Mouse (Mus musculus) CH12.LX (cell line): Measurements from ENCODE around the gene Slc4a4. TPM values are rescaled to one million over a fixed set of nuclear protein-coding genes. Genes with fewer than 3 reads are reported as not detected.

ENCODE experiments used
- DNase-seq: peaks from one replicate; pipeline ENCODE4 v3.0.0-alpha.2; 2013; ENCODE audit errors: extremely low read depth
- H3K27ac ChIP-seq: 2 replicates; pipeline ENCODE4 v1.5.1; 2012; ENCODE audit warnings: low read depth, mild to moderate bottlenecking, control low read depth, moderate library complexity; ENCODE audit not compliant: insufficient read depth
- H3K27me3 ChIP-seq: replicated peaks from 2 replicates; pipeline ENCODE3; 2012; ENCODE audit warnings: inconsistent platforms
- H3K36me3 ChIP-seq, 2 experiments: replicated peaks in 1 of 2; 2 replicates each; pipeline versions ENCODE3 to v1.6.1; 2012; ENCODE audit warnings: inconsistent platforms in 1 of 2, low read length in 1 of 2, mild to moderate bottlenecking in 1 of 2, mixed read lengths in 1 of 2, moderate library complexity in 1 of 2; ENCODE audit not compliant: control insufficient read depth in 1 of 2, insufficient read depth in 1 of 2
- H3K4me1 ChIP-seq, 2 experiments: 2 replicates each; pipeline ENCODE4 v1.6.1; 2012; ENCODE audit warnings: inconsistent platforms in 1 of 2, moderate library complexity in 1 of 2; ENCODE audit not compliant: insufficient read depth in 2 of 2, control insufficient read depth in 1 of 2
- H3K4me2 ChIP-seq: 2 replicates; pipeline ENCODE4 v1.6.1; 2012; ENCODE audit warnings: low read depth, mild to moderate bottlenecking, control low read depth; ENCODE audit not compliant: poor library complexity, insufficient read depth, severe bottlenecking
- H3K4me3 ChIP-seq, 3 experiments: fragments of 150-350 bp in 1 of 3; sonication (generic) in 1 of 3; replicated peaks in 1 of 3; 2 replicates each; pipeline versions ENCODE3 to v1.5.1; 2011 to 2012; ENCODE audit warnings: low read depth in 2 of 3, low read length in 2 of 3, mild to moderate bottlenecking in 2 of 3, moderate library complexity in 2 of 3, control low read depth in 1 of 3, improper control_type of control experiment in 1 of 3, inconsistent platforms in 1 of 3, mixed read lengths in 1 of 3; ENCODE audit not compliant: poor library complexity in 1 of 3
- H3K79me2 ChIP-seq: replicated peaks from 2 replicates; pipeline ENCODE4 v1.6.1; 2012; ENCODE audit warnings: mild to moderate bottlenecking, moderate library complexity; ENCODE audit not compliant: control insufficient read depth, poor library complexity, insufficient read depth, severe bottlenecking; ENCODE audit errors: extremely low read depth
- H3K9ac ChIP-seq: 2 replicates; pipeline ENCODE4 v1.6.1; 2012; ENCODE audit warnings: low read depth, mild to moderate bottlenecking, control low read depth, moderate library complexity; ENCODE audit not compliant: insufficient read depth
- H3K9me3 ChIP-seq: replicated peaks from 2 replicates; pipeline ENCODE3; 2012; ENCODE audit warnings: low read length, inconsistent platforms, mixed read lengths
- BHLHE40 ChIP-seq: IDR thresholded peaks from 2 replicates; pipeline ENCODE4 v1.6.1; 2011; ENCODE audit warnings: mild to moderate bottlenecking, low read depth, low read length, improper control_type of control experiment
- CHD1 ChIP-seq: IDR thresholded peaks from 2 replicates; pipeline ENCODE4 v1.6.1; 2012; ENCODE audit warnings: low read depth, low read length, improper control_type of control experiment, inconsistent platforms
- CHD2 ChIP-seq: IDR thresholded peaks from 2 replicates; pipeline ENCODE4 v1.6.1; 2011; ENCODE audit warnings: low read length, improper control_type of control experiment
- CTCF ChIP-seq, 2 experiments: IDR thresholded peaks in 1 of 2; conservative IDR thresholded peaks in 1 of 2; 2 replicates each; pipeline ENCODE4 v1.5.1; 2011 to 2012; ENCODE audit warnings: low read depth in 2 of 2, low read length in 2 of 2, improper control_type of control experiment in 1 of 2, inconsistent platforms in 1 of 2, mild to moderate bottlenecking in 1 of 2, moderate library complexity in 1 of 2
- E2F4 ChIP-seq: IDR thresholded peaks from 2 replicates; pipeline ENCODE4 v1.6.1; 2011; ENCODE audit warnings: low read depth, low read length, improper control_type of control experiment; ENCODE audit not compliant: insufficient replicate concordance
- ELF1 ChIP-seq: IDR thresholded peaks from 2 replicates; pipeline ENCODE4 v1.6.1; 2014; ENCODE audit warnings: low read depth, mild to moderate bottlenecking, inconsistent platforms, low read length, improper control_type of control experiment
- EP300 ChIP-seq: IDR thresholded peaks from 2 replicates; pipeline ENCODE4 v1.6.1; 2011; ENCODE audit warnings: low read length, improper control_type of control experiment
- ETS1 ChIP-seq: conservative IDR thresholded peaks from 2 replicates; pipeline ENCODE4 v1.6.1; 2012; ENCODE audit warnings: low read depth, mild to moderate bottlenecking, inconsistent platforms, low read length, improper control_type of control experiment, moderate library complexity
- GABPA ChIP-seq: IDR thresholded peaks from 2 replicates; pipeline ENCODE4 v1.6.1; 2012; ENCODE audit warnings: low read depth, low read length, improper control_type of control experiment, inconsistent platforms; ENCODE audit not compliant: insufficient replicate concordance
- IRF4 ChIP-seq: IDR thresholded peaks from 2 replicates; pipeline ENCODE4 v1.6.1; 2014; ENCODE audit warnings: low read depth, mild to moderate bottlenecking, inconsistent platforms, low read length, improper control_type of control experiment
- JUN ChIP-seq: IDR thresholded peaks from 2 replicates; pipeline ENCODE4 v1.6.1; 2011; ENCODE audit warnings: low read depth, mild to moderate bottlenecking, low read length, improper control_type of control experiment, moderate library complexity; ENCODE audit not compliant: insufficient read depth
- JUND ChIP-seq: conservative IDR thresholded peaks from 2 replicates; pipeline ENCODE4 v1.6.1; 2011; ENCODE audit warnings: low read depth, low read length, improper control_type of control experiment
- KAT2A ChIP-seq: IDR thresholded peaks from 2 replicates; pipeline ENCODE4 v1.6.1; 2012; ENCODE audit warnings: low read length, improper control_type of control experiment, inconsistent platforms; ENCODE audit not compliant: insufficient replicate concordance
- MAFK ChIP-seq: IDR thresholded peaks from 2 replicates; pipeline ENCODE4 v1.6.1; 2011; ENCODE audit warnings: low read length, improper control_type of control experiment; ENCODE audit not compliant: insufficient replicate concordance
- MAX ChIP-seq: IDR thresholded peaks from 2 replicates; pipeline ENCODE4 v1.6.1; 2011; ENCODE audit warnings: low read length, improper control_type of control experiment
- MAZ ChIP-seq: IDR thresholded peaks from 2 replicates; pipeline ENCODE4 v1.6.1; 2012; ENCODE audit warnings: low read depth, mild to moderate bottlenecking, inconsistent platforms, low read length, improper control_type of control experiment, moderate library complexity
- MEF2A ChIP-seq: IDR thresholded peaks from 2 replicates; pipeline ENCODE4 v1.6.1; 2014; ENCODE audit warnings: low read depth, mild to moderate bottlenecking, inconsistent platforms, low read length, improper control_type of control experiment, borderline replicate concordance
- MYC ChIP-seq: IDR thresholded peaks from 2 replicates; pipeline ENCODE4 v1.6.1; 2011; ENCODE audit warnings: low read depth, mild to moderate bottlenecking, improper control_type of control experiment, low read length
- NRF1 ChIP-seq: IDR thresholded peaks from 2 replicates; pipeline ENCODE4 v1.6.1; 2014; ENCODE audit warnings: low read depth, mild to moderate bottlenecking, inconsistent platforms, low read length, improper control_type of control experiment, moderate library complexity
- PAX5 ChIP-seq: IDR thresholded peaks from 2 replicates; pipeline ENCODE4 v1.6.1; 2012; ENCODE audit warnings: low read length, inconsistent platforms, mixed read lengths
- POLR2A ChIP-seq: IDR thresholded peaks from 2 replicates; pipeline ENCODE4 v1.6.1; 2011; ENCODE audit warnings: low read depth, mild to moderate bottlenecking, improper control_type of control experiment, low read length
- RAD21 ChIP-seq: IDR thresholded peaks from 2 replicates; pipeline ENCODE4 v1.6.1; 2011; ENCODE audit warnings: low read depth, mild to moderate bottlenecking, low read length, improper control_type of control experiment, moderate library complexity
- RCOR1 ChIP-seq: conservative IDR thresholded peaks from 2 replicates; pipeline ENCODE4 v1.6.1; 2012; ENCODE audit warnings: low read depth, mild to moderate bottlenecking, inconsistent platforms, low read length, improper control_type of control experiment
- SIN3A ChIP-seq: IDR thresholded peaks from 2 replicates; pipeline ENCODE4 v1.6.1; 2012; ENCODE audit warnings: low read length, improper control_type of control experiment, inconsistent platforms
- SMC3 ChIP-seq: IDR thresholded peaks from 2 replicates; pipeline ENCODE4 v1.6.1; 2011; ENCODE audit warnings: low read depth, low read length, improper control_type of control experiment
- TBP ChIP-seq: conservative IDR thresholded peaks from 2 replicates; pipeline ENCODE4 v1.6.1; 2011; ENCODE audit warnings: low read depth, low read length, improper control_type of control experiment
- UBTF ChIP-seq: IDR thresholded peaks from 2 replicates; pipeline ENCODE4 v1.6.1; 2012; ENCODE audit warnings: low read depth, mild to moderate bottlenecking, inconsistent platforms, low read length, improper control_type of control experiment, moderate library complexity
- USF1 ChIP-seq: IDR thresholded peaks from 2 replicates; pipeline ENCODE4 v1.6.1; 2014; ENCODE audit warnings: low read depth, mild to moderate bottlenecking, inconsistent platforms, low read length, improper control_type of control experiment
- ZC3H11A ChIP-seq: IDR thresholded peaks from 2 replicates; pipeline ENCODE4 v1.6.1; 2012; ENCODE audit warnings: low read depth, mild to moderate bottlenecking, inconsistent platforms, low read length, improper control_type of control experiment
- ZKSCAN1 ChIP-seq: IDR thresholded peaks from 2 replicates; pipeline ENCODE4 v1.6.1; 2012; ENCODE audit warnings: low read depth, inconsistent platforms, low read length, improper control_type of control experiment, borderline replicate concordance
- ZNF384 ChIP-seq: IDR thresholded peaks from 2 replicates; pipeline ENCODE4 v1.6.1; 2012; ENCODE audit warnings: low read depth, low read length, improper control_type of control experiment, inconsistent platforms
- dilution Hi-C: fragments of 300-500 bp; cut with MboI; formaldehyde crosslinking; loops from 2 replicates; pipeline ENCODE4 v1.14.3; 2020; ENCODE audit warnings: low sequenced_read_pairs; ENCODE audit not compliant: extremely low pct_unique_long_range_greater_than_20kb, extremely low pct_ligation_motif_present
- in situ Hi-C: fragments of 300-500 bp; cut with MboI; formaldehyde crosslinking; loops from 3 replicates; pipeline ENCODE4 v1.14.3; 2019; ENCODE audit warnings: low sequenced_read_pairs, low pct_ligation_motif_present, low pct_unique_long_range_greater_than_20kb, mixed read lengths
- polyA plus RNA-seq: library from polyadenylated mRNA; unstranded; fragments of >175 nt; gene quantifications from 2 replicates; pipeline ENCODE4 v1.2.1, GENCODE M21; 2012; ENCODE audit warnings: low read depth; ENCODE audit not compliant: insufficient read length
- total RNA-seq, 2 experiments: library from RNA; depleted of rRNA; stranded (reverse); fragments of 300-350 nt in 1 of 2; fragments of >200 nt in 1 of 2; gene quantifications; 2 replicates each; pipeline ENCODE4 v1.2.3; 2012 to 2014

Gene Slc4a4
- total and polyA plus RNA-seq, 3 experiments = not detected

DNA sequence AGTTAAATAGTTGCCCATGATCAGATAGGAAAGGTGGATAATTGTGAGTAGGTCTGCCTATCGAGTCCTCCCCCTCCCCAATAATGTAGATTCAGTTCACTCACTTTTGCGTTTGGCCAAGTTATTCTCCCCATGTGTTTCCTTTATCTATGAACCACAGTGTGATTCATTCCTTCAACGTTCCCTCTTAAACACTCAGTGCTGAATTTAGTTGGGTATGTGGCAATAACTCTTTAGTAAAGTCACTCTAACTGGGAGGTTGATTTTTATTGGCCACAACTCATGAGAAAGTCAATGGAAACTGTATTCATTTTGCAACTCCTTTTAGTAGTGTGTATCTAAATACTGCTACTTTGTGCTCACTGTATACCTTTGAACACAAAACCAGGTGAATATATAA lies 125.8 kb downstream of the Slc4a4 start:
- H3K4me2 ChIP-seq = no peak overlapping the region
- no peak for TF ChIP-seq SIN3A
- no peak for TF ChIP-seq USF1
- no peak for TF ChIP-seq JUND
- TF ChIP-seq POLR2A = no peak
- TF ChIP-seq ZKSCAN1 = no peak
- TF ChIP-seq GABPA = no peak
- no peak for TF ChIP-seq JUN
- no peak for TF ChIP-seq ELF1
- no peak for TF ChIP-seq TBP
- TF ChIP-seq MEF2A = no peak
- TF ChIP-seq MAFK = no peak
- no peak for TF ChIP-seq PAX5
- TF ChIP-seq EP300 = no peak
- TF ChIP-seq RAD21 = no peak
- TF ChIP-seq MYC = no peak
- no peak for TF ChIP-seq CTCF (conservative IDR thresholded peaks at IDR 0.05 in 1 of 2, IDR thresholded peaks at IDR 0.05 in 1 of 2; ENCODE audit: low read depth in 2 of 2, low read length in 2 of 2)
- no peak for TF ChIP-seq E2F4
- H3K79me2 ChIP-seq = no peaks in the 10 kb centered on the region
- no peaks in the 10 kb centered on the region for H3K36me3 ChIP-seq
- H3K9me3 ChIP-seq = no peaks in the 10 kb centered on the region
- no peak for DNase-seq
- in situ Hi-C loops = no loop called here
- no peaks in the 10 kb centered on the region for H3K27me3 ChIP-seq
- no peak overlapping the region for H3K4me3 ChIP-seq
- no peaks in the 10 kb centered on the region for H3K4me1 ChIP-seq
- no peak overlapping the region for H3K27ac ChIP-seq
- H3K9ac ChIP-seq = no peak overlapping the region
- dilution Hi-C loops = no loop called here

DNA sequence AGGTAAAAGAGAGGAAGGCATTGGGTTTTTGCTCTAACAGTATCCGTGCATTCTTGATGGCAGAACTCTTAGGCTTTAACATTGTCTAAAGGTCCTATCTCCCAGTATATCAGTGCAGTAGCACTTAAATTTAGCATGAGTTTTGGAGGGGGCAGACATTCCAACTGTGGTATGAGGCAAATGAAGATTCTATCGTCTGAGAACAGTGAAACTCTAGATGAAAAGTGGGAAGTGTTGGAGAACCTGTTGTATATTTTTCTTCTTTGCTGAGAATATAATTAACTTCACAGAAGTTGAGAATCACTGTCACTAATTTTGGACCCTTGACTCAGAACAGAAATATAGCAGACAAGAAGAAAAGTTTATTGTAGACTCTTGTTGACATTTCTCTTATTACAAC lies 128.2 kb downstream of the Slc4a4 start:
- no peak overlapping the region for H3K9ac ChIP-seq
- H3K36me3 ChIP-seq = no peaks in the 10 kb centered on the region
- H3K27ac ChIP-seq = no peak overlapping the region
- H3K4me2 ChIP-seq = no peak overlapping the region
- in situ Hi-C loops = no loop called here
- no peaks in the 10 kb centered on the region for H3K79me2 ChIP-seq
- no peak overlapping the region for H3K4me3 ChIP-seq
- H3K9me3 ChIP-seq = no peaks in the 10 kb centered on the region
- no peak for TF ChIP-seq ETS1
- TF ChIP-seq IRF4 = no peak
- no peak for TF ChIP-seq ZKSCAN1
- no peak for TF ChIP-seq CHD2
- TF ChIP-seq MAZ = no peak
- no peak for TF ChIP-seq JUND
- no peak for TF ChIP-seq SMC3
- TF ChIP-seq ZC3H11A = no peak
- TF ChIP-seq RCOR1 = no peak
- no peak for TF ChIP-seq CHD1
- TF ChIP-seq UBTF = no peak
- no peak for TF ChIP-seq NRF1
- no peak for TF ChIP-seq SIN3A
- TF ChIP-seq ZNF384 = no peak
- TF ChIP-seq BHLHE40 = no peak
- TF ChIP-seq MAX = no peak
- no peak for TF ChIP-seq KAT2A
- no peaks in the 10 kb centered on the region for H3K4me1 ChIP-seq
- no peaks in the 10 kb centered on the region for H3K27me3 ChIP-seq
- no peak for DNase-seq
- dilution Hi-C loops = no loop called here
